Comparison of ENCODE assay signal across 9 mouse cellular contexts in genomic region chr10:120697275-120697856, GRCm38 (mm10).
DNase-seq lines count a peak whose midpoint lies in the region; ATAC-seq and TF ChIP-seq lines count a peak whose summit lies in the region.
"Had no signal": no experiment of that assay in that cellular context is flagged by ENCODE, and none has a peak within 500 bp of the region (broad histone marks: within the 10 kb centered on the region; RNA-seq: fewer than 3 reads in every experiment).

No protein-coding gene starts in this region.

- no peaks in the 10 kb centered on the region for H3K36me3 ChIP-seq in heart, embryonic 11.5 days (ENCODE audit: control insufficient read depth, insufficient read depth, low read length)
- no peaks in the 10 kb centered on the region for H3K36me3 ChIP-seq in thymus, adult 2 months (ENCODE audit: control insufficient read depth, insufficient read depth, low read length)
- no peaks in the 10 kb centered on the region for H3K36me3 ChIP-seq in liver, embryonic 16.5 days (ENCODE audit: control insufficient read depth, insufficient read depth)

- peak; percentile 74 for ATAC-seq in heart, embryonic 11.5 days (replicated peaks; ENCODE audit: insufficient number of reproducible peaks, low FRiP score, low TSS enrichment)
- no peak for ATAC-seq in liver, embryonic 16.5 days (ENCODE audit: low read depth)
- ATAC-seq in cerebellum, adult (ENCODE audit: insufficient number of reproducible peaks, low FRiP score, low TSS enrichment), result no peak

- intact Hi-C loops in gastrocnemius, adult 2 months (cut with DNase I), result no loop called here

- no peak for DNase-seq in heart, adult 9 months (ENCODE audit: low spot score in 2 of 2)
- peak; percentile 6 for DNase-seq in thymus, adult 2 months
- DNase-seq in thymus, adult 18-20 months, result no peak
- no peak for DNase-seq in gastrocnemius, adult 2 months
- DNase-seq in ovary, postnatal 36 days (ENCODE audit: low spot score), result no peak

- no peaks in the 10 kb centered on the region for H3K9me3 ChIP-seq in heart, embryonic 11.5 days (replicated peaks; ENCODE audit: control insufficient read depth, low read length)
- no peaks in the 10 kb centered on the region for H3K9me3 ChIP-seq in liver, embryonic 16.5 days (replicated peaks; ENCODE audit: control insufficient read depth, low read length)

- no peak for TF ChIP-seq POLR2A in thymus, adult 2 months (IDR thresholded peaks at IDR 0.05; ENCODE audit: control insufficient read depth, extremely low read depth, insufficient read depth, low read length, poor library complexity)

- 6% methylated on average over 16 of the region's 16 CpGs for WGBS in heart, embryonic 11.5 days (ENCODE audit: insufficient replicate concordance)
- 54% methylated on average over 16 of the region's 16 CpGs for WGBS in thymus, adult 2 months
- 12% methylated on average over 16 of the region's 16 CpGs for WGBS in liver, embryonic 16.5 days (ENCODE audit: insufficient replicate concordance)

- peaks cover 30% of the 10 kb centered on the region for H3K4me1 ChIP-seq in heart, embryonic 11.5 days (ENCODE audit: control insufficient read depth, insufficient read depth, low read length)
- peaks cover 7% of the 10 kb centered on the region for H3K4me1 ChIP-seq in thymus, adult 2 months (replicated peaks; ENCODE audit: control insufficient read depth, insufficient read depth, low read length)
- H3K4me1 ChIP-seq in liver, embryonic 16.5 days (ENCODE audit: control insufficient read depth, low read depth, low read length), result peaks cover 5% of the 10 kb centered on the region; the same call in 1 of the 2 replicates

- H3K4me2 ChIP-seq in heart, embryonic 11.5 days, result peak overlapping the region; percentile 43
- peak overlapping the region; percentile 42 for H3K4me2 ChIP-seq in liver, embryonic 16.5 days (ENCODE audit: low read depth, low read length)

- H3K9ac ChIP-seq in heart, embryonic 11.5 days (ENCODE audit: low read depth, low read length), result 0 out of 2 replicates have a peak overlapping the region, but pooled peaks have one; percentile 36
- H3K9ac ChIP-seq in liver, embryonic 16.5 days (ENCODE audit: low read depth, low read length), result no peak overlapping the region

- H3K4me3 ChIP-seq in heart, embryonic 11.5 days (ENCODE audit: low read depth, low read length), result no peak overlapping the region
- H3K4me3 ChIP-seq in thymus, adult 2 months (ENCODE audit: control insufficient read depth, insufficient read depth, low read length), result no peak overlapping the region
- H3K4me3 ChIP-seq in liver, embryonic 16.5 days (ENCODE audit: low read depth, low read length), result no peak overlapping the region
- H3K4me3 ChIP-seq in gastrocnemius, adult 2 months, result no peak overlapping the region

- peak overlapping the region; percentile 54 for H3K27ac ChIP-seq in heart, embryonic 11.5 days (ENCODE audit: low read depth, low read length)
- H3K27ac ChIP-seq in thymus, adult 2 months (ENCODE audit: control insufficient read depth, insufficient read depth, low read length), result no peak overlapping the region
- H3K27ac ChIP-seq in liver, embryonic 16.5 days (ENCODE audit: low read length), result no peak overlapping the region
- no peak overlapping the region for H3K27ac ChIP-seq in gastrocnemius, adult 2 months
- H3K27ac ChIP-seq: macrophage had no signal

- no peak for TF ChIP-seq CTCF in thymus, adult 2 months (IDR thresholded peaks at IDR 0.05; ENCODE audit: borderline replicate concordance, control insufficient read depth, extremely low read depth, insufficient read depth, low read length, poor library complexity)
- TF ChIP-seq CTCF in gastrocnemius, adult 2 months (IDR thresholded peaks at IDR 0.05), result no peak

- H3K27me3 ChIP-seq in heart, embryonic 11.5 days (ENCODE audit: control insufficient read depth, insufficient read depth, low read length), result no peaks in the 10 kb centered on the region
- H3K27me3 ChIP-seq in thymus, adult 2 months (ENCODE audit: control insufficient read depth, insufficient read depth, low read length), result no peaks in the 10 kb centered on the region
- H3K27me3 ChIP-seq in liver, embryonic 16.5 days (ENCODE audit: control insufficient read depth, insufficient read depth, low read depth, low read length), result no peaks in the 10 kb centered on the region
